Mouse (Mus musculus) layer of hippocampus, postnatal 36 days (tissue): ENCODE results near the gene Ulk2. TPM values are rescaled to one million over a fixed set of nuclear protein-coding genes. Genes with fewer than 3 reads are reported as not detected.
"Not testable (repeated sequence)": the region's sequence is repeated elsewhere in the genome, so short reads cannot be mapped to it uniquely, and the experiment has no call there.

ENCODE experiments used
- DNase-seq, 2 experiments: peaks; one replicate each; pipeline ENCODE4 v3.0.0; 2022
- total RNA-seq, 2 experiments: library from RNA; stranded (reverse); gene quantifications; 2 replicates each; pipeline ENCODE4 v1.2.3; 2021

Gene Ulk2
- 10 to 100 TPM; 75.4 to 76.4 TPM for total RNA-seq

- DNase-seq, result peak; percentile 90
These were observed at the start of gene Ulk2 for GRCm38 (mm10) chr11:61854988-61855411. TSS of gene Ulk2 (minus strand) at chr11:61855073.

- DNase-seq, result no peak
These were observed 27.3 kb upstream of the Ulk2 start for GRCm38 (mm10) chr11:61882183-61882582.

DNA sequence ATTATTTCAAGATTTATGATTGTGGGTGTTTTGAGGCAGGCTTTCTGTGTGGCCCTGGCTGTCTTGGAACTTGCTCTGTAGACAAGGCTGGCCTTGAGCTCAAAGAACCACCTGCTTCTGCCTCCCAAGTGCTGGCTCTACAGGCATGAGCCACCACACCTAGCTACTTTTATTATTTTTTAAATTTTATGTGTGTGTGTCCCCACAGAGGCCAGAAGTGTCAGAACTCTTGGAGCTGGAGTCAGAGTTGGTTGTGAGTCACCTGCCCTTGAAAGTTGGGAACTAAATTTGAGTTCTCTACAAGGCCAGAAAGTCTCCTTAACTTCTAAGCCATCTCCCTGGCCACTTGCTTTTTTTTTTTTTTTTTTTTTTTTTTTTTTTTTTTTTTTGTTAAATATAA, 25.0 kb upstream of the Ulk2 start:
- no peak for DNase-seq

DNA sequence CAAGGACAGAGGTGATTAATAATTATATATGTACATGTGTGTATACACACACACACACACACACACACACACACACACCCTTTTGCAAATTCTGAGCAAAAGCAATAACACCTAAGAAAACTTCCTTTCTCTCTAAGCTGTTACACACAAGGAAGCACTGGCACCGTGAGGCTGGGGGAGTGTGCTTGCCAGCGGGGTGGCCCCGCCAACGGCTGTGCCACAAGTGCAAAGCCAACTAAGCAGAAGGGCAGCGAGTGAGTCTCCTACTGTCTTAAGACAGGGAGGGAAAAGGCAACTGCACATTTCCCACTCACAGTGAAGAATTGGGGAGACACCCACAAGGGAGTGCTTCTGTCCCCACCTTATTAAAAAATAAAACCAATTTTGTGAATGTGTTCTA, 17.0 kb upstream of the Ulk2 start:
- no peak for DNase-seq

GRCm38 (mm10) chr11:61866856-61867255, 12.0 kb upstream of the Ulk2 start:
- DNase-seq, result no peak

GRCm38 (mm10) chr11:61861781-61862547, 7.1 kb upstream of the Ulk2 start:
- no peak for DNase-seq

- no peak for DNase-seq
These were observed 4.4 kb upstream of the Ulk2 start for GRCm38 (mm10) chr11:61859316-61859715.

DNA sequence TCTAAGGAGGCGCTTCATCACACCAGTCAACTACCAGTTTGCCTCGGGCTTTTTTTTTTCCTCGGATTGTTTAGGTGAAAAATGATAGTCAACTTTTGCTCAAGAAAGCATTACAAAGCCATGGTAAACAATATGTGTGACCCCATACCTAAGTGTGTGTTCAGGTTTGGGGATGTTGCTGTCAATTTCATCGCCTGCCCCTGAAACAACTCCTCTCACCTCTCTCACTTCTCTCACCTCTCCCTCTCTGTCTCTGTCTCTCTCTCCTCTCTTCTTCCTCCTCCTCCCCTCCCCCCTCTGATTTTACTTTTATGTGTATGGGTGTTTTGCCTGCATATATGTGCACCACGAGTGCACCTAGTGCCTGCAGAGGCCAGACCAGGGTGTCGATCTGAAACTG, 666 bp upstream of the Ulk2 start:
- DNase-seq, result no peak

DNA sequence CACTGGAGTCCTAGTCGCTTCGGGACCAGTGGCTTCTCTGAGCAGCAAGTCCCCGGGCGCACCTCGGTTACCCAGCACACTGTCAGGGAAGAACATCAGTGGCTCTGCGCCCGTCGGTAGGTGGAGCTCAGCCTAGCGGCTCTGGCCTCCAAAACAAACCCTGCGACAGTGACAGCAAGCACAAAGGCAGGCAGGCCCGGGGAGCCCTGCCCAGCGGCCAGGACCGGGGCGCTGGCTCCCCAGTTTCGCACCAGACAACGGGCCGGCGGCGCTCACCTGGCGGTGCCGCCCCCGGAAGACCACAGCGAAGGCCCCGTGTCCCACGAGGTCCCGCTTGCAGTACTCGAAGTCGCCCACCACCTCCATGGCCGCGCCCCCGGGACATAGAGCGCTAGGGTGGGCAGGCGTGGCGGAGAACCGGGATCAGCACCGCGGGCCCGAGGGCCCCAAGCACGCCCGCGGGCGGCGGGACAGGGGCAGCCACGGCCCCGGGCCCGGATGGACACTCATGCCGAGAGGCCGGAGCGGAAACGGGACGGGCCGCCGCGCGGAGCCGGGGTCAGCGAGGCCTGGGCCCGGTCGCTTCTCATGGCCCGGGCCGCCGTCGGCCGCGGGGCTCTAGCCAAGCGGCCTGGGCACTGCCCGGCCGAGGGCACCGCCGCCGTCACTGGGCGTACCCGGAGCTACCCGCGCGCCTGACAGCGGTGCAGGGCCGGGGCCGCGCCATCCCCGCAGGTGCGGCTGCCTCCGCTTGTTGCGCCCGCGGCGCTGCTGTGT, 474 bp downstream of the Ulk2 start:
- DNase-seq, result peak; percentile 83 to 86

- DNase-seq, result no peak
These were observed 1.2 kb downstream of the Ulk2 start for GRCm38 (mm10) chr11:61853659-61854058.

DNA sequence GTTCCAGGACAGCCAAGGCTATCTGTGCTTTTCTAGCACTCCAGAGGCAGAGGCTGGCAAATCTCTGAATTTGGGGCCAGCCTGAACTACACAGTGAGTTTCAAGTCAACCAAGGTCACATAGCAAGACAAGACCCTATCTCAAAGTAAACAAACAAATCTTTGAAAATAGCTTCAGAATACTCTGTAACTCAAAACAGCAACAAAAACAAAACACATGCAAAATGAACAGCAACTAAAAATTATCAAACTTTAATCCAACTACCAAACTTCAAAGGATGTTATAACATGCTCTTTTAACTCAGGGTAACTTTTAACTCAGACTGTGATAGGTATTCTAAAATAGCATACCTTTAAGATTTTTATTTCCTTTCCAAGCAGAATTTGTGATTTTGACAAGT, 2.0 kb downstream of the Ulk2 start:
- no peak for DNase-seq

DNA sequence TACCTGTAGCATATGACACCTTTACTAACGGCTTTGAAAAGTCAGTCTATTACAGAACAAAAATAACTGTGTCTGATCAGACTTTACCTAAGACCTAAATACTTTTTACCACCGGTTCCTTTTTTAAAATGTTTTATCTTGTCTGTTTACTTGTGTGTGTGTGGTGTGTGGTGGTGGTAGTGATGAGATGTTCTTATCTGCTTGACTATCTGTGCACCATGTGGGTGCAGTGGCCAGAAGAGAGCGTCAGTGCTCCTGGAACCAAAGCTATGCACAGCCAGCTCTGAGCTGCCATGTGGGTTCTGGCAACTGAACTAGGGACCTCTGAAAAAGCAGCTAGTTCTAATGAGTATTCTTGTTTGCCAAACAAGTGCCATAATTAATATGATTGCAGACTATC, 3.7 kb downstream of the Ulk2 start:
- DNase-seq, result no peak

DNA sequence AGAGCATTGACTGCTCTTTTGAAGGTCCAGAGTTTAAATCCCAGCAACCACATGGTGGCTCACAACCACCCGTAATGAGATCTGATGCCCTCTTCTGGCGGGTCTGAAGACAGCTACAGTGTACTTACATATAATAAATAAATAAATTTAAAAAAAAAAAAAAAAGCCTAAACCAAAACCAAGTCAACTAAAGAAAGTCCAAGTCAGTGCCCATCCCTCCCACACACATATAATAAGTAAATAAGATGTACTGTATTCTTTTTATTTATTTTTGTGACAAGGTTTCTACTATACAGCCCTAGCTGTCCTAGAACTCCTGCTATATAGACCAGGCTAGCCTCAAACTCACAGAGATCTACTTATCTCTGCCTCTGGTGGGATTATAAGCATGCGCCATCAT, 14.2 kb downstream of the Ulk2 start:
- DNase-seq, result not testable (repeated sequence)

DNA sequence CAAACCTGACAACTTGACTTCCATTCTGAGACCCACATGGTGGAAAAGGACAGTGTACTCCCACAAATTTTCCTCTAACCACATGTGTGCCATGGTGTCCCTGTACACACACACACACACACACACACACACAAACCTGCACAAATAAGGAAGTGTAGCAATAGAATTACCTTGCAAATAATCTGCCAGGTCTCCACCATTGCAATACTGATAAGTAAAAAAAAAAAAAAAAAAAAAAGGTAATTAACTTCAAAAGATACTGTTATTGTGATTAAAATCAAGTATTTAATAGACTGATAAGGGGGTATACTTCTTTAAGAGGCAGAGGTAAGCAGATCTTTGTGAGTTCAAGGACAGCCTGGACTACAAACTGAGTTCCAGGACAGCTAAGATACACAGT, 14.9 kb downstream of the Ulk2 start:
- no peak for DNase-seq

GRCm38 (mm10) chr11:61839182-61839581, 15.7 kb downstream of the Ulk2 start:
- DNase-seq, result no peak

DNA sequence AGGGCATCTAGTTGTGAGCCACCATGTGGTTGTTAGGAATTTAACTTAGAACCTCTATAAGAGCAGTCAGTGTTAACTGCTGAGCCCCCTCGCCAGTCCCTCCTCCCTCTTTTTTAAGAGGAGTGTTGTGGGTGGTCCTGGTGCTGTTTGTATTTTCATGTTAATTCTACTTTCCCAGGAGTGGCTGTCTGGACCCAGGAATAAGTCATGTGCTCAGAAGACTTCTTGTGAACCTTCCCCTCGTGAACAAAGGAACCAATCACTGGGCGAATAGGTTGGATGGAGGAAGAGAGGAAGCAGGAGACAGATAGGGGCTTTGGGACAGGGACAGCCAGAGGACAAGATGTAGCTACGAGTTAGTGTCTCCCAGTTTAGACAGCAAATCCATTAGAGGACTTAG, 45.1 kb downstream of the Ulk2 start:
- no peak for DNase-seq

DNA sequence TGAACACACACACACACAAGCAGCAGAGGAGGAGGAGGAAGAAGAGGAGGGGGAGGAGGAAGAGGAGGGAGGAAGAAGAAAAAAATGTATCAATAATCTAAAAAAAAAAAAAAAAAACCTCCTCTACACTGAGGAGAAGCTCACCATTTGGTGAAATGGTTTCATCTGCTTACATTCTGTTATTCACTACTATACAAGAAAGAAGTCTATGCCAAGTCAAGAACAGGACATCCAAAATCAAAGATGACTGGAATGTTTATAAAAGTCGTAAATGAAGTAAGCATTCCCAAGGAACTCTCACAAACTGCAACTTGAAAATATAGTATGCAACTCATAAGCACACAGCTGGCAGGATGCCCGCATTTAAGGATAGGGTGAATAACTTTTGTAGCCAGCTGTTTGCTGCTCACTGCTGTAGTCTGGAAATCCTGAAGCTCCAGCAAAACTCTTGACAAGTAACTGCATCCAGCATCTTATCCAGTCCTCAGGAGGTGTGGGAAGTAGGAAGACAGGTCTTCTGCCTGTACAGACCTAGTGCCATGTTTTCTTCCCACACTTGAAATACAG, 46.2 kb downstream of the Ulk2 start:
- DNase-seq, result no peak

DNA sequence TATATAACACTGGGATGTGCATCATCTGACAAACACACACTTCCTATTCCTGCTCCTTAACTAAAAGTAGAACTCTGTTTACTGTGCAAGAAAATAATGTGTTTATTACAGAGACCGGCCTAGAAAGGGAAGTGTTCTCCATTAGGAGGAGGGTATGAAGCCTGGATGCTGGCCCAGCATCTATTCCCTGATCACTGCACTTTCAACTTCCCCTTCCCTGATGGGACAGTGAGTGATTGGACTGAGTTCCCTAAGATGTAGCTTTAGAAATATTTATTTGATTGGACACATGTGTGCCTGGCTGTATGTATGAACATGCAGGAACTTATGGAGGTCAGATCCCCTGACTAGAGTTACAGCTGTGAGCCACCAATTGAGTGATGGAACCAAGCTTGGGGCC, 61.4 kb downstream of the Ulk2 start:
- DNase-seq, result no peak

- no peak for DNase-seq
These were observed 66.3 kb downstream of the Ulk2 start for GRCm38 (mm10) chr11:61788550-61788949.

DNA sequence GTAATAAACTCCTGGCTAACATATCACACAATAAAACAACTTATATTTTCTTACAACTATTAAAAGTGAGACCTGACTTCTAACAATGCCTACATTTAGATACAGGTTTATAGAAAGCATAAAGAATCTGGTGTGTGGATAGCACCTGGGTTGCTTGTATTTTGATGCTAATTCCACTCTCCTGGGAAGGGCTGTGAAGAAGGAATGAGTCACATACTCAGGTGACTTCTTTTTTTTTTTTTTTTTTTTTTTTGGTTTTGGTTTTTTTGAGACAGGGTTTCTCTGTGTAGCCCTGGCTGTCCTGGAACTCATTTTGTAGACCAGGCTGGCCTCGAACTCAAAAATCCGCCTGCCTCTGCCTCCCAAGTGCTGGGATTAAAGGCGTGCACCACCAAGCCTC, 72.3 kb downstream of the Ulk2 start:
- not testable (repeated sequence) for DNase-seq

- DNase-seq, result peak in 1 of 2 experiments; percentile 44
These were observed 80.2 kb downstream of the Ulk2 start for GRCm38 (mm10) chr11:61774551-61775149.

DNA sequence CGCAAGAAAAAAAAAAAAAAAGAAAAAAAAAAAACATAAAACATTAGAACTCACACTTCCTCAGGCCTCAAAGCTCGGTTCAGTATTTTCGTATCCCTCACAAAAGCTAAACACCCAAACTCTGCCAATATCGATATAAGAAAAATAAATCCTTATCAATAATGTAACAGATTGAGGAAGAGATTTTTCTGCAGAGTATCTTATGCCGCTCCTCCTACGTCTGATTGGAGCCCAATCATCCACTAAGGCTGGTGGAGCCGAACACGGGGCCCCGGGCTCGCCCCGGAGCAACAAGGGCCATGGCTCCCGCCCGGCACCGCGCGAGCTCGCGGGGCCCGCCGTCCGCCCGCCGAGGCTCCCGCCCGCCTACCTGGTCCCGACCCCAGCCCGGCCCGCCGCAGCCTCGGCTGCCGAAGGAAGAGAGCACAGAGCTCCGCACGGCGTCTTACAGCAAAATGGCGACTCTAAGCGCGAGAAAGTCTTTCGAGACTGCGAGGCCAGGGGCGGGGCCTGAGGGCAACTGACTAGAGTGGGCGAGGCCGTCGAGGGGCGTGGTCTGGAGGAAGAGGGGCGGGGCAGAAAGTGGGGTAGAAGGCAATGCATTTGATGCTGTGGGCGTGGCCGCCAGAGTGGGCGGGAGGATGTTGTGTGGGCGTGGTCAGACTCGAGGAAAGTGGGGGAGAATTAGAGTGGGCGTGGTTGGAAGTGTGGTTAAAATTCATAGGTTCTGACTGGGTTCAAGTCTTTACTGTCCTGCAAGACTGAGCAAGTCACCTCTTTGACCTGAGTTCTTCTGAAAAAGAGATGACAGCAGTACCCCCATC, 93.1 kb downstream of the Ulk2 start, which contains the start of gene Prpsap2:
TSS of gene Prpsap2 (minus strand) at position 505 of the 824 bp plus-strand sequence.
- DNase-seq, result peak; percentile 96 to 97
